Mouse (Mus musculus): ENCODE measurements around the gene Sdr39u1.

GRCm38 (mm10) chr14:55897671-55898070 lies 2.4 kb downstream of the Sdr39u1 start:
- TF ChIP-seq TAL1 (conservative IDR thresholded peaks at IDR 0.05; ENCODE audit: low read depth, low read length) (no peak), GATA1 (IDR thresholded peaks at IDR 0.05; ENCODE audit: borderline replicate concordance, low read length) (no peak), CTCF (IDR thresholded peaks at IDR 0.05; ENCODE audit: low read depth, low read length) (no peak)

Measured in G1E (cell line).